Mouse (Mus musculus) cortical plate, adult 2 months (tissue): ENCODE measurements around the gene Hs6st2.

Experiments
- CTCF ChIP-seq: fragments of 200-500 bp; IDR thresholded peaks from 2 replicates; pipeline ENCODE4 v1.5.1; 2011; ENCODE audit warnings: mild to moderate bottlenecking, control low read depth, low read length; ENCODE audit not compliant: insufficient read depth; ENCODE audit errors: extremely low read depth
- POLR2A ChIP-seq: fragments of 200-500 bp; IDR thresholded peaks from 2 replicates; pipeline ENCODE4 v1.6.1; 2011; ENCODE audit warnings: mild to moderate bottlenecking, low read length, control low read depth; ENCODE audit not compliant: insufficient read depth; ENCODE audit errors: extremely low read depth

- TF ChIP-seq POLR2A (no peak), CTCF (no peak)
Observed at GRCm38 (mm10) chrX:51443366-51443765, 238.3 kb downstream of the Hs6st2 start.
